Mouse (Mus musculus): ENCODE measurements around the gene Slc5a11.

DNA sequence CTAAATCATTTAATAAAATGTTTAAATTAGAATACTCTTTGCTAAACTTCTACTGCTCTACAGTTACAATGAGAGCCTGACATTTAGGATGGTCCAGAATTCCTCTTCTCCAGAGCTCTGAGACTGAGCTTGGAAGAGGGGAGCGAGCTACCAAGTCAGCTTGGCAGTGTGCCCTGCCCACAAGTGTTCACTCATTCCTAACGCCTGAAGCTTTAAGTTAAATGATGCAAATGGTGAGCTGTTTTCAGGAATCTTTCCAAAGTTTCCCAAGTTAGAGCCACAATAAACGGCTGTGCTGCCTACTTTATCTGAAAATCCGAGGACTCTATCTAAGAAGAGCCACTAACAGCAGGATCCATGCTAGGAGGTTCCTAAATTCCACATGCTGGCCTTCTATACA is 69.2 kb downstream of the Slc5a11 start:
- no peak for TF ChIP-seq EP300 (optimal IDR thresholded peaks at IDR 0.05)
- no peak for TF ChIP-seq CTCF (IDR thresholded peaks at IDR 0.05; ENCODE audit: low read depth)

All from stomach, postnatal 0 days (tissue).